Mouse (Mus musculus): ENCODE measurements around the gene Psmd9.
"Not testable (repeated sequence)": the region's sequence is repeated elsewhere in the genome, so short reads cannot be mapped to it uniquely, and the experiment has no call there.

Gene Psmd9

GRCm38 (mm10) chr5:123192606-123193150 lies 23.5 kb downstream of the Psmd9 start:
- no peak for DNase-seq (ENCODE audit: low spot score)

DNA sequence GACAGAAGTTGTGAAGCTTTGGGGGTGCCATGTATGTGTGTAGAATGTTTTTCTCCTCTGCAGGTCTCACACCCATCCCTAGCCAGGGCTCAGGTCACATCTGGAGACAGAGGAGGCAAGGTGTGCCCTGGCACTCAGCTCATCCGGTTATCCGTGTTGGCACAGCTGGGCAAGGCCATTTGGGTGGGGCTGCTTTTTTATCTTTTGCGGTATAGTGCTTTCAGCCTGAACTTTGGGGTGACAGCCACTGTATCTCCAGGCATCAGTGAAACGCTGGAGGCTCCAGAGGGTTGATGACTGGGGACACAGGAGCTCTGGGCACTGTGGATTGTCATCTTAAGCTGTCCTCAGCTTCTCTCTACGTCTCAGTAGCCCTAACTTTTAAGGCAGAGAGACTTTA lies 24.2 kb downstream of the Psmd9 start:
- DNase-seq (ENCODE audit: low spot score): no peak

DNA sequence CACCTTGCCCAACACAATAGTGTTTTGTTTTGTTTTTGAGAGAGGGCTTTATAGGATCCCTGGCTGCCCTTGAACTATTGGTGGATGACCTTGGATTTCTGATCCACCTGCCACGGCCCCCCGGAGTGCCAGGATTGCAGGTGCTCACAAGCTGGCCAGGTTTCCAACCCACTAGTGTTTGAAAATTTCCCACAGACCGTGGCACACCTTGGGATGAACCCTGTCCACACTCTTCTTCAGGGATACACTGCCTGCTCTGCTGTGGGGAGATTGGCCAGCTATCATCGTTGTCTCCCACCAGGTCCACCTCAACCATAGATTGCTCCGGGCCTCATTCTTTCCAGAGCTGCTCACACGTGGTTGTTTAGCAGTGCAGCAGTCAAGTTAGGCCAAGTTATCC lies 25.6 kb downstream of the Psmd9 start:
- no peak for DNase-seq (ENCODE audit: low spot score)

GRCm38 (mm10) chr5:123195500-123196000 lies 26.3 kb downstream of the Psmd9 start:
- no peak for DNase-seq (ENCODE audit: low spot score)

GRCm38 (mm10) chr5:123196746-123197145 lies 27.5 kb downstream of the Psmd9 start:
- DNase-seq (ENCODE audit: low spot score): no peak

DNA sequence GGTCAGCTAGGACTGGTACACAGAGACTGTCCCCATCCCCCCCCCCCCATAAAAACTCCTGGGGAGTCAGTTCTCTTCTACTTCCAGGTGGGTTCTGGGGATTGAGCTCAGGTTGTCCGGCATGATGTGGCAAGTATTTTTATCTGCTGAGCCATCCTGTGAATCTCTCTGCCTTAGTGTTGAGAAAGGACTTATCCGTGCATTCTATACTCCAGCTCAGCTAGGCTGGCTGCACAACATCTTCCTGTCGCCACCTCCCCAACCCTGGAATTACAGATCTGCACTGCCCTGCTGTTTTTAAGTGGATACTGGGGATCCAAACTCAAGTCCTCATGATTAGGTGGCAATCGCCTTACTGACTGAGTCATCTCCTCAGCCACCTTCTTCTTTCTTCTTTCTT lies 29.3 kb downstream of the Psmd9 start:
- no peak for DNase-seq (ENCODE audit: low spot score)

- not testable (repeated sequence) for DNase-seq (ENCODE audit: low spot score)
Measured at GRCm38 (mm10) chr5:123200816-123201522, 31.8 kb downstream of the Psmd9 start.

- DNase-seq (ENCODE audit: low spot score): no peak
Measured at GRCm38 (mm10) chr5:123201523-123201892, 32.3 kb downstream of the Psmd9 start.

- no peak for DNase-seq (ENCODE audit: low spot score)
Measured at GRCm38 (mm10) chr5:123201987-123202386, 32.8 kb downstream of the Psmd9 start.

- not testable (repeated sequence) for DNase-seq (ENCODE audit: low spot score)
Measured at GRCm38 (mm10) chr5:123202771-123203170, 33.6 kb downstream of the Psmd9 start.

DNA sequence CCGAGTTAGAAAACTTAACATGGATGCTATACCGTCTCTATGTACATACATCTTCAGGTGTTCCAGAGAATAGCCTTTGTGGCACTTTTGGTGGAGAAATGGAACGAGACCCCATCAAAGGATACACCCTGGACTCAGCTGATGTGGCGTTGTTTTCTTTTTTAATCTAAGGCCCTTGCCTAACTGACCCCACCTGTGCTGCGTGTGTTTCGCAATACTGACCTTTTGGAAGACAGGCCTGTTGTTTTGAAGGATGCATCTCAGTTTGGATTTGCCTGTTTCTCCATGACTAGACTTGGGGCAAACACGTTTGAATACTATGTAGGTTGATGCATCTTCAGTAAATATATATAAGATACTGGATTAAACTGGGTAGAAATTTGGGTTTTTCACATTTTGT lies 34.4 kb downstream of the Psmd9 start:
- DNase-seq (ENCODE audit: low spot score): not testable (repeated sequence)

DNA sequence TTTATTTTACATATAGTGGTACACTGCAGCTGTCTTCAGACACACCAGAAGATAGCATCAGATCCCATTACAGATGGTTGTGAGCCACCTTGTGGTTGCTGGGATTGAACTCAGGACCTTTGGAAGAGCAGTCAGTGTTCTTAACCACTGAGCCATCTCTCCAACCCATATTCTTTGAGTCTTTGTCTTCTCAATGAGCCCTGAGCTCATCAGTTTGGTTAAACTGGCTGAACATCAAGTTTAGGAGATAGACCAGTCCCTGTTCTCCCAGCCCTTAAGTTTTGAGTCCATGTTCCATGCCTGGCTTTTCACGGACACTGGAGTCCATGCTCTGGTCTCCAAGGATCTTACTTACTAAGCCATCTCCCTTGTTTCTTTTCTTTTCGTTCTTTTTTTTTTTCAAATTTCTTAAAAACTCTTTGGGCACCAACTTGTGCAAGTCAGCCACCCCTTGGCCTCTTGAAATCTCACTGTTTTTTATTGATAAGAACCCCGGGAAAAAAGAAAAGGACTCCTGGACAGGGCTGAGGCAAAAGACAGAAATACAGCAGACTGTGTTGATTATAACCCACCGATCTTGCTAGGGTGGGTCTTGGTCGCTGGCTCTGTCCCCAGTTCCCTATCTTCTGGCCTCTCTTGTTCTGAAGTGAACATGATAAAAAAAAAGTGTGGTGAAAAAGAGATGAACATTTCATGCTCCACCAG lies 53.3 kb downstream of the Psmd9 start:
- not testable (repeated sequence) for DNase-seq (ENCODE audit: low spot score)

GRCm38 (mm10) chr5:123223051-123223410 lies 53.8 kb downstream of the Psmd9 start:
- DNase-seq (ENCODE audit: low spot score): no peak

DNA sequence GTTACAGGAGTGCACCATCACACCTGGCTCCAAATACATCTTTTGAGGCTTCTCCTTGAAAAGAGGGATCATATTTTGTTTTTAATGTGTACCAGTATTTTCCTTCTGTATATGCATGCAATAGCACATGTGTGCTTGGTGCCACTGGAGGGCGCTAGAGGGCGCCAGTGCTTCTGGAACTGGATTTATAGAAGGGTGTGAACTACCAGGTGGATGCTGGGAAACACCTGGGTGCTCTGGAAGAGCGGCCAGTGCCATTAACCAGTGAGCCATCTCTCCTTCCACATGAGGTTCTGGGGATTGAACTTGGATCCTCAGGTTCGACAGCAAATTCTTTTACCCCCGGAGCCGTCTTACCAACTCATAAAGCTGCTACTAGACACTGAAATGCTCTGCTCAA lies 54.6 kb downstream of the Psmd9 start:
- not testable (repeated sequence) for DNase-seq (ENCODE audit: low spot score)

DNA sequence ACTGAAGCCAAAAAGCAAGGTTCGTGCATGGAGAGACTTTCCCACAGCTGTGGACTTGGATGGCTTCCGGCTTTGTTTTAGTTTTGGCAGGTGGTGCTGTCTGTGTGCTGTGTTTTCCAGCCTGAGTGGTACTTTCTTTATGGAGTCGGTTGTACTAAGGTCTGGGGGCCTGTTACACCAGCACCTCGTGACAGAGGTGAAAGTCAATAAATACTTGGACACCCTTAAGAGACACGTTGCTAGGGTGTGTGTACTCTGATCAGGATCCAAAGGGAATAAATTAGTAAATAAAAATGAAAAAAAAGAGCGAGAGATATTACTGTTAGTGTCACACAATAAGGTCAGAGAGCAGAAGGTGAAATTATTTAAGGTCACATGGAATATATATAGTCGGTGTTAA lies 57.6 kb downstream of the Psmd9 start:
- no peak for DNase-seq (ENCODE audit: low spot score)

GRCm38 (mm10) chr5:123227762-123228523 lies 58.7 kb downstream of the Psmd9 start:
- peak; percentile 89 for DNase-seq (ENCODE audit: low spot score)

- DNase-seq (ENCODE audit: low spot score): no peak
Measured at GRCm38 (mm10) chr5:123228524-123228922, 59.3 kb downstream of the Psmd9 start.

- no peak for DNase-seq (ENCODE audit: low spot score)
Measured at GRCm38 (mm10) chr5:123229296-123229695, 60.1 kb downstream of the Psmd9 start.

DNA sequence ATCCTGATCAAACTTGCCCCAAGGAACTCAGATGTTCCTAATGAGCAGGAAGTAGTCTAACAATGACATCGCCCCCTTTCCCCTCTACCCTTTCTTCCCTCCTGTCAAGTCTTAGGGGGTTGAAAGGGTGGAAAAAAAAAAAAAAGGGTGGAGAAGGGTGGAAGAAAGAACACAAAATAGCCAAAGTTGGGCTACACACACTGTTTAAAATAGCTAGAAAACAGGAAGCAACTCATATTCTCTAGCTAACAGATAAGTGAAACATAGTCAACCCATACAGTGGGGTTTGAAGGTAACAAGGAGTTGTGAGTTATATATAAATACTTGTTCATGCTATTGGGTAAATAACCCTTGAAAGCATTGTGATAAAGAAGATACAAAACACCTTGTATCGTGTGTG lies 63.0 kb downstream of the Psmd9 start:
- no peak for DNase-seq (ENCODE audit: low spot score)

DNA sequence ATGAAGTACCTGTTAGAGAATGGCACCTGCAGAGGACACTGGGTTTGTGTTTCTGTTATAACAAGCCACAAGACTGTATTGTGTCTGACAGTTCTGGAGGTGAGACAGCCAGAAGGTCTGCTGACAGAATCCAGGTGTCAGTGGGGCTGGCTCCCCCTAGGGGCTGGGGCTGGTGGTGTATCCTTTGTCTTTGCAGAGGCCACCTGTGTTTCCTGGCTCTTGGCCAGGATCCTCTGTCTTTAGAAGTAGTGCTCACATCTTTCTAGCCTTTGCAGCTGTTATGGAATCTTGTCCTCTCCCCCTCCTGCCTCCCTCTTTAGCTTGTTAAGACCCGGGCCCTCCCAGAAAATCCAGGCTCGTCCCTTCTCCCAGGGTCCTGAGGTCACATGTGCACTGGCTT lies 66.5 kb downstream of the Psmd9 start:
- no peak for DNase-seq (ENCODE audit: low spot score)

- no peak for DNase-seq (ENCODE audit: low spot score)
Measured at GRCm38 (mm10) chr5:123236426-123236825, 67.2 kb downstream of the Psmd9 start.

DNA sequence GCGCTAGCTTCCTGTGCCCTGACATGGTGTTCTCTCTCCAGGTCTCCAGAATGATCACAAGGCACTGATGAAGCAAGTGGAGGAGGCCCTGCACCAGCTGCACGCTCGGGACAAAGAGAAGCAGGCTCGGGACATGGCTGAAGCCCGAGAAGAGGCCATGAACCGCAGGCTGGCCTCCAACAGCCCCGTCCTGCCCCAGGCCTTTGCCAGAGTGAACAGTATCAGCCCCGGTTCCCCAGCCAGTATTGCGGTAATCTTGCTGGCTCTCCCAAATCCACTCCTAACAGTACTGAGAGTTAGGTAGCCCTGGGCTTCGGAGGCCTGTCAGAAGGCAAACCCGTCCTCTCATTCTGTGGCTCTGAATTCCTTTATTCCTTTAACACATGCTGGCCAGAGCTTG lies 70.3 kb downstream of the Psmd9 start:
- DNase-seq (ENCODE audit: low spot score): no peak

DNA sequence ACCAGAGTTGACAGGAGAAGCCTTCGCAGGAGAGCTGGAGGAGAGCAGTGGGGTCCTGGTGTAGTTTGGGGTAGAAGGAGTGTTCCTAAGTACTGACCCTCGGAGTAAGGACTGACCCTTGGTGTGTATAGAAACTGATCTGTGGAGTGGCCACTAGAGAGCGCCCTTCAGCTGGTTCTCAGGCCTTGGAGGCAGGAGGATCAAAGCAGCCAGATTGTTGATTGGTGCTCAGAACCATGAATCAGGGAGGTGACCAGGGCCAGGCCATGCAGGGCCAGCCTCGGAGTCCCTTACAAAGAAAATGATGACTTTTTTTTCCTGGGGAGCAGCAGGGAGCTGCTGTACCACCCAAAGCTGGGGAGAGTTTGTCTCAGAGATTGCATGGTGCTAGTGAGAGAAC lies 76.3 kb downstream of the Psmd9 start:
- no peak for DNase-seq (ENCODE audit: low spot score)

All from ovary, postnatal 10 days (tissue).